Mouse (Mus musculus) lung, embryonic 14.5 days (tissue): ENCODE data around the gene Aff1. TPM values are rescaled to one million over a fixed set of nuclear protein-coding genes. Genes with fewer than 3 reads are reported as not detected.

ENCODE experiments used
- ATAC-seq: fragments of 200-750 bp; cut with Nextera tagmentation; 2 replicates; pipeline ENCODE4 v1.8.0; 2017; ENCODE audit warnings: mild to moderate bottlenecking, moderate TSS enrichment, moderate library complexity; ENCODE audit not compliant: insufficient read depth
- DNase-seq: peaks from one replicate; pipeline ENCODE4 v3.0.0-alpha.2; 2015
- H3K27ac ChIP-seq: fragments of 300-500 bp; sonication (generic); 2 replicates; pipeline ENCODE4 v1.5.1; 2014; ENCODE audit warnings: low read depth, mild to moderate bottlenecking, moderate library complexity
- H3K27me3 ChIP-seq: fragments of 300-500 bp; sonication (generic); 2 replicates; pipeline ENCODE4 v1.6.1; 2014; ENCODE audit warnings: low read length, control low read depth; ENCODE audit not compliant: insufficient read depth
- H3K36me3 ChIP-seq: fragments of 300-500 bp; sonication (generic); 2 replicates; pipeline ENCODE4 v1.6.1; 2014; ENCODE audit warnings: control low read depth; ENCODE audit not compliant: insufficient read depth
- H3K4me1 ChIP-seq: fragments of 300-500 bp; sonication (generic); 2 replicates; pipeline ENCODE4 v1.6.1; 2014; ENCODE audit warnings: antibody characterized with exemption, control low read depth; ENCODE audit not compliant: insufficient read depth
- H3K4me2 ChIP-seq: fragments of 300-500 bp; sonication (generic); 2 replicates; pipeline ENCODE4 v1.6.1; 2014; ENCODE audit warnings: mild to moderate bottlenecking
- H3K4me3 ChIP-seq: fragments of 300-500 bp; sonication (generic); 2 replicates; pipeline ENCODE4 v1.5.1; 2014; ENCODE audit warnings: low read depth, low read length
- H3K9ac ChIP-seq: fragments of 300-500 bp; sonication (generic); 2 replicates; pipeline ENCODE4 v1.6.1; 2014
- H3K9me3 ChIP-seq: fragments of 300-500 bp; sonication (generic); 2 replicates; pipeline ENCODE4 v1.6.1; 2016; ENCODE audit warnings: low read depth, low read length, control low read depth
- CTCF ChIP-seq: IDR thresholded peaks from 2 replicates; pipeline ENCODE4 v1.5.1; 2016; ENCODE audit warnings: antibody characterized with exemption, low read depth
- WGBS: fragments of 180-500 bp; shearing (Covaris S2); extraction: QIAGEN DNeasy Blood & Tissue Kit; methylation state at CpG from one replicate; pipeline ENCODE4 v1.1.7; 2014; 5-methylcytosine and 5-hydroxymethylcytosine counted together
- polyA plus RNA-seq: library from polyadenylated mRNA; unstranded; fragments of >200 nt; fragmentation: Nextera tagmentation; extraction: Ambion mirVana; gene quantifications from 2 replicates; pipeline ENCODE4 v1.2.1, GENCODE M21; 2014

Aff1 gene
- polyA plus RNA-seq, 1 experiment from 2014 or later: 7.1 TPM

GRCm38 (mm10) chr5:103836148-103836784 is 144.1 kb downstream of the Aff1 start:
- DNase-seq: no peak
- WGBS: 50% methylated on average over 11 of the region's 11 CpGs
- peaks cover 21% of the 10 kb centered on the region; the same call in 1 of the 2 replicates for H3K36me3 ChIP-seq
- H3K27me3 ChIP-seq: no peaks in the 10 kb centered on the region
- H3K9ac ChIP-seq: no peak overlapping the region
- no peaks in the 10 kb centered on the region for H3K9me3 ChIP-seq
- no peak overlapping the region for H3K4me3 ChIP-seq
- H3K4me2 ChIP-seq: no peak overlapping the region
- H3K4me1 ChIP-seq: 0 out of 2 replicates have a peak, but pooled peaks cover 4% of the 10 kb centered on the region
- TF ChIP-seq CTCF: no peak
- no peak overlapping the region for H3K27ac ChIP-seq
- no peak for ATAC-seq

- H3K4me2 ChIP-seq: no peak overlapping the region
- 0 out of 2 replicates have a peak, but pooled peaks cover 4% of the 10 kb centered on the region for H3K4me1 ChIP-seq
- peaks cover 28% of the 10 kb centered on the region; the same call in 1 of the 2 replicates for H3K36me3 ChIP-seq
- no peak for TF ChIP-seq CTCF
- no peak overlapping the region for H3K27ac ChIP-seq
- H3K9me3 ChIP-seq: no peaks in the 10 kb centered on the region
- H3K9ac ChIP-seq: no peak overlapping the region
- 83% methylated on average over 15 of the region's 15 CpGs for WGBS
- DNase-seq: no peak
- ATAC-seq: no peak
- H3K27me3 ChIP-seq: no peaks in the 10 kb centered on the region
- no peak overlapping the region for H3K4me3 ChIP-seq
These were observed 146.5 kb downstream of the Aff1 start for GRCm38 (mm10) chr5:103838550-103839264.

GRCm38 (mm10) chr5:103839265-103839626 is 147.1 kb downstream of the Aff1 start:
- H3K27me3 ChIP-seq: no peaks in the 10 kb centered on the region
- 73% methylated on average over 3 of the region's 3 CpGs for WGBS
- peaks cover 23% of the 10 kb centered on the region; the same call in 1 of the 2 replicates for H3K36me3 ChIP-seq
- no peak overlapping the region for H3K4me2 ChIP-seq
- TF ChIP-seq CTCF: no peak
- DNase-seq (no peak), ATAC-seq (no peak)
- no peak overlapping the region for H3K27ac ChIP-seq
- no peaks in the 10 kb centered on the region for H3K9me3 ChIP-seq
- 0 out of 2 replicates have a peak, but pooled peaks cover 4% of the 10 kb centered on the region for H3K4me1 ChIP-seq
- no peak overlapping the region for H3K9ac ChIP-seq
- no peak overlapping the region for H3K4me3 ChIP-seq

- no peak for ATAC-seq
- no peaks in the 10 kb centered on the region for H3K9me3 ChIP-seq
- DNase-seq: peak; percentile 72
- peak; percentile 70 for TF ChIP-seq CTCF
- WGBS: 36% methylated on average over 1 of the region's 1 CpGs
- H3K27ac ChIP-seq: no peak overlapping the region
- H3K9ac ChIP-seq: no peak overlapping the region
- H3K36me3 ChIP-seq: 0 out of 2 replicates have a peak, but pooled peaks cover 26% of the 10 kb centered on the region
- H3K4me1 ChIP-seq: no peaks in the 10 kb centered on the region
- H3K4me3 ChIP-seq: no peak overlapping the region
- no peaks in the 10 kb centered on the region for H3K27me3 ChIP-seq
- H3K4me2 ChIP-seq: no peak overlapping the region
These were observed 151.8 kb downstream of the Aff1 start for GRCm38 (mm10) chr5:103843938-103844337.

GRCm38 (mm10) chr5:103845418-103846153 is 153.4 kb downstream of the Aff1 start:
- no peak overlapping the region for H3K4me3 ChIP-seq
- H3K36me3 ChIP-seq: peaks cover 36% of the 10 kb centered on the region
- H3K4me1 ChIP-seq: no peaks in the 10 kb centered on the region
- DNase-seq: peak; percentile 44
- H3K4me2 ChIP-seq: no peak overlapping the region
- TF ChIP-seq CTCF: no peak
- peak overlapping the region; percentile 61 for H3K27ac ChIP-seq
- no peak overlapping the region for H3K9ac ChIP-seq
- no peaks in the 10 kb centered on the region for H3K9me3 ChIP-seq
- peak; percentile 45; the same call in 1 of the 2 replicates for ATAC-seq
- 46% methylated on average over 19 of the region's 19 CpGs for WGBS
- H3K27me3 ChIP-seq: no peaks in the 10 kb centered on the region

- TF ChIP-seq CTCF: no peak
- Histone ChIP-seq H3K4me2 (no peak overlapping the region), H3K4me1 (no peaks in the 10 kb centered on the region), H3K9me3 (no peaks in the 10 kb centered on the region), H3K9ac (no peak overlapping the region), H3K27ac (peak overlapping the region; percentile 61), H3K36me3 (peaks cover 35% of the 10 kb centered on the region), H3K4me3 (no peak overlapping the region), H3K27me3 (no peaks in the 10 kb centered on the region)
- DNase-seq: peak; percentile 37
- 66% methylated on average over 10 of the region's 10 CpGs for WGBS
- peak; percentile 57; the same call in 1 of the 2 replicates for ATAC-seq
These were observed 154.0 kb downstream of the Aff1 start for GRCm38 (mm10) chr5:103846154-103846551.

GRCm38 (mm10) chr5:103846609-103847008 is 154.4 kb downstream of the Aff1 start:
- Histone ChIP-seq H3K4me2 (no peak overlapping the region), H3K9ac (no peak overlapping the region), H3K27me3 (no peaks in the 10 kb centered on the region), H3K27ac (no peak overlapping the region), H3K4me1 (no peaks in the 10 kb centered on the region), H3K36me3 (peaks cover 36% of the 10 kb centered on the region), H3K4me3 (no peak overlapping the region), H3K9me3 (no peaks in the 10 kb centered on the region)
- WGBS: 55% methylated on average over 5 of the region's 5 CpGs
- DNase-seq (no peak), ATAC-seq (no peak)
- no peak for TF ChIP-seq CTCF
